Mouse (Mus musculus) lung, postnatal 0 days (tissue): ENCODE results near the gene Nfix. TPM values are rescaled to one million over a fixed set of nuclear protein-coding genes. Genes with fewer than 3 reads are reported as not detected.

Source experiments
- ATAC-seq: fragments of 200-750 bp; cut with Nextera tagmentation; 2 replicates; pipeline ENCODE4 v1.8.0; 2017; ENCODE audit warnings: moderate library complexity
- DNase-seq: peaks from one replicate; pipeline ENCODE4 v3.0.0-alpha.2; 2016; ENCODE audit warnings: low spot score
- H3K27ac ChIP-seq: fragments of 300-500 bp; sonication (generic); 2 replicates; pipeline ENCODE4 v1.5.1; 2014; ENCODE audit warnings: antibody characterized with exemption, mild to moderate bottlenecking, low read length, mixed read lengths
- H3K27me3 ChIP-seq: fragments of 300-500 bp; sonication (generic); replicated peaks from 2 replicates; pipeline ENCODE4 v1.6.1; 2014; ENCODE audit warnings: low read length, mixed read lengths; ENCODE audit not compliant: insufficient read depth
- H3K36me3 ChIP-seq: fragments of 300-500 bp; sonication (generic); 2 replicates; pipeline ENCODE4 v1.6.1; 2014; ENCODE audit warnings: low read length, mixed read lengths; ENCODE audit not compliant: insufficient read depth
- H3K4me1 ChIP-seq: fragments of 300-500 bp; sonication (generic); 2 replicates; pipeline ENCODE4 v1.6.1; 2014; ENCODE audit warnings: antibody characterized with exemption, low read depth, low read length, mixed read lengths; ENCODE audit not compliant: insufficient read depth
- H3K4me2 ChIP-seq: fragments of 300-500 bp; sonication (generic); replicated peaks from 2 replicates; pipeline ENCODE4 v1.6.1; 2014; ENCODE audit warnings: low read depth, mild to moderate bottlenecking, low read length, moderate library complexity, mixed read lengths
- H3K4me3 ChIP-seq: fragments of 300-500 bp; sonication (generic); 2 replicates; pipeline ENCODE4 v1.5.1; 2014; ENCODE audit warnings: low read depth, low read length
- H3K9ac ChIP-seq: fragments of 300-500 bp; sonication (generic); replicated peaks from 2 replicates; pipeline ENCODE4 v1.6.1; 2014; ENCODE audit warnings: low read depth, mild to moderate bottlenecking
- H3K9me3 ChIP-seq: fragments of 300-500 bp; sonication (generic); 2 replicates; pipeline ENCODE4 v1.6.1; 2016; ENCODE audit warnings: low read length, mixed read lengths
- CTCF ChIP-seq: IDR thresholded peaks from 2 replicates; pipeline ENCODE4 v1.5.1; 2016; ENCODE audit warnings: antibody characterized with exemption, mild to moderate bottlenecking
- EP300 ChIP-seq: IDR thresholded peaks from 2 replicates; pipeline ENCODE4 v1.6.1; 2016; ENCODE audit warnings: antibody characterized with exemption, mild to moderate bottlenecking, control low read depth
- WGBS: fragments of 180-500 bp; shearing (Covaris S2); extraction: QIAGEN DNeasy Blood & Tissue Kit; methylation state at CpG from one replicate; pipeline ENCODE4 v1.1.7; 2014; 5-methylcytosine and 5-hydroxymethylcytosine counted together
- polyA plus RNA-seq: library from polyadenylated mRNA; unstranded; fragments of >200 nt; fragmentation: Nextera tagmentation; extraction: Ambion mirVana; gene quantifications from 2 replicates; pipeline ENCODE4 v1.2.1, GENCODE M21; 2015

Gene Nfix
- polyA plus RNA-seq, 1 experiment from 2014 or later = 38.8 TPM

- Histone ChIP-seq H3K36me3 (0 out of 2 replicates have a peak, but pooled peaks cover 13% of the 10 kb centered on the region), H3K27me3 (no peaks in the 10 kb centered on the region), H3K4me3 (peak within 1 kb of the TSS; percentile 33), H3K4me2 (peak within 1 kb of the TSS; percentile 48), H3K4me1 (peaks cover 20% of the 10 kb centered on the region), H3K9me3 (no peaks in the 10 kb centered on the region), H3K27ac (peak within 1 kb of the TSS; percentile 76), H3K9ac (peak within 1 kb of the TSS; percentile 26; the same call in 1 of the 2 replicates)
- peak; percentile 81 for DNase-seq
- ATAC-seq = peak; percentile 69
- TF ChIP-seq CTCF (peak; percentile 58), EP300 (peak; percentile 97)
- 15% methylated on average over 34 of the region's 34 CpGs for WGBS
Observed at GRCm38 (mm10) chr8:84700941-84701911, 98.9 kb downstream of the Nfix start, which contains the start of gene Lyl1. Lyl1 (plus strand) TSS chr8:84701457.

GRCm38 (mm10) chr8:84700526-84700925 lies 99.6 kb downstream of the Nfix start:
- H3K4me1 ChIP-seq = peaks cover 20% of the 10 kb centered on the region
- no peak for TF ChIP-seq CTCF
- no peak for TF ChIP-seq EP300
- no peak overlapping the region for H3K9ac ChIP-seq
- peak overlapping the region; percentile 54 for H3K27ac ChIP-seq
- DNase-seq (no peak), ATAC-seq (no peak)
- H3K36me3 ChIP-seq = 0 out of 2 replicates have a peak, but pooled peaks cover 13% of the 10 kb centered on the region
- no peaks in the 10 kb centered on the region for H3K9me3 ChIP-seq
- H3K4me3 ChIP-seq = no peak overlapping the region
- H3K27me3 ChIP-seq = no peaks in the 10 kb centered on the region
- WGBS = 61% methylated on average over 5 of the region's 5 CpGs
- H3K4me2 ChIP-seq = no peak overlapping the region

DNA sequence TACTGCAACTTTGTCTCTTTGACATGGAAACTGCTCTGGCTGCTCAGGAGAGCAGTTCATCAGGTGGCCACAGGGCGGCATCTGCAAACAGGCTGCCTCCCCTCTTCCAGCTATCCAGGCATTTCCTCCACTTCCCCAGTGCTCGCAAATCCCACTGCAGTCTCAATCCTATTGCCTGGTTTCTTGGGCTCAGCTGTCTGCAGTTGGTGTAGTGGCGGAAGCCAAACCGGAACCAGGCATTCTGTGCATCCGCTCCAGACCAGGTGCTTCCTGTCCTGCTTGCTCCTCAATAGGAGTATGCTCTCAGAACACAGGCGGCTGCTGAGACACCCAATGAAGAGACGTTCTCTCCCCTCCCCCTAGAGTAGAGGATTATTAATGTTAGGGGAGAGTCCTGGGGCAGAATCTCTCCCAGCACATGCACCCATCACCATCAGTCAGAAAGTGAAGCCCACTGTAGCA lies 100.3 kb downstream of the Nfix start:
- peak overlapping the region; percentile 83 for H3K27ac ChIP-seq
- 48% methylated on average over 7 of the region's 7 CpGs for WGBS
- ATAC-seq (peak; percentile 62), DNase-seq (peak; percentile 90)
- 0 out of 2 replicates have a peak, but pooled peaks cover 13% of the 10 kb centered on the region for H3K36me3 ChIP-seq
- no peaks in the 10 kb centered on the region for H3K27me3 ChIP-seq
- TF ChIP-seq EP300 (peak; percentile 97), CTCF (peak; percentile 88)
- no peaks in the 10 kb centered on the region for H3K9me3 ChIP-seq
- H3K4me2 ChIP-seq = peak overlapping the region; percentile 25
- no peak overlapping the region for H3K9ac ChIP-seq
- peaks cover 14% of the 10 kb centered on the region for H3K4me1 ChIP-seq
- H3K4me3 ChIP-seq = no peak overlapping the region

DNA sequence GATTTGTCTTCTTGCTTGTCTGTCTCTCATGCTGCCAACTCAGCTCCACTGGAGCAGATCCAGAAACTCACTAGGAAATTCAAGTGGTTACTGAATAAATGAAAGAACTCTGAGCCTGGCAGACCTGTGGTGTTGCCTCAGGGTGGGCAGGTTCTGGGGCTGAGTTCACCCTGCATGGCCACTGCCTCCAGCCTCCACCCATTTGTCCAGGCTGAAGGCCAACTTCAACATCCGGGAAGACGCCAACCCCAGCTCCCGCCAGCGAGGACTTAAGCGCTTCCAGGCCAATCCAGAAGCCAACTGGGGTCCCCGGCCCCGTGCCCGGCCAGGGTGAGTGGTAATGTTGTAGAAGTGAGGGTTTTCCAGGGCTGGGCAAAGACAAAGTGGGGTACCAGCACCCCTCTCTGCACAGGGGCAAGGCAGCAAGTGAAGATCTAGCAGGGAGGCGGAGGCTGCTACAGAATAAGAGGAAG lies 101.2 kb downstream of the Nfix start:
- ATAC-seq = peak; percentile 53
- Histone ChIP-seq H3K4me1 (peaks cover 11% of the 10 kb centered on the region), H3K4me3 (no peak overlapping the region), H3K9ac (no peak overlapping the region), H3K9me3 (no peaks in the 10 kb centered on the region), H3K27ac (peak overlapping the region; percentile 83), H3K4me2 (peak overlapping the region; percentile 25), H3K36me3 (0 out of 2 replicates have a peak, but pooled peaks cover 13% of the 10 kb centered on the region), H3K27me3 (no peaks in the 10 kb centered on the region)
- TF ChIP-seq CTCF (no peak), EP300 (0 out of 2 replicates have a peak, but pooled peaks have one; percentile 13)
- DNase-seq = peak; percentile 91
- 42% methylated on average over 9 of the region's 9 CpGs for WGBS

DNA sequence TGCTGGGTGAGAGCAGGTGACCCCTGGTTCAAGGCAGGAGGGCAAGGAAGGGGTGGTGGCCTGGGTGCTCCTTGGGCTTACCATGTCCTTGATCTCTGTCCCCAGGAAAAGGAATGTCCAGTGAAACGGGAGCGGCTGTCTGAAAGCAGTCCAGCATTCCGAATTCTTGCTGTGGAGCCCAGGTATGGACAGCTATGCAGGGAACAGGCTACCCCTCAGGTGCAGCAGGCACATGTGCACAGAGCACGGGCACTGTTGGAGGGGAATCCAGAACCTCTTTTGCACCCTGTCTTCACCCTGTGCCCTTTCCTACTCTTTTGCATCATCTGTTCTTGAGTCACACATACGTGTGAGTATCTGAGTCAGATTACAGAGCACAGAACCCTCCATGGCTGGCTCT lies 101.9 kb downstream of the Nfix start:
- TF ChIP-seq EP300 = no peak
- no peak for TF ChIP-seq CTCF
- ATAC-seq (no peak), DNase-seq (no peak)
- Histone ChIP-seq H3K9ac (no peak overlapping the region), H3K4me3 (no peak overlapping the region), H3K9me3 (no peaks in the 10 kb centered on the region), H3K4me2 (no peak overlapping the region), H3K27ac (no peak overlapping the region), H3K36me3 (0 out of 2 replicates have a peak, but pooled peaks cover 13% of the 10 kb centered on the region), H3K4me1 (peaks cover 11% of the 10 kb centered on the region), H3K27me3 (no peaks in the 10 kb centered on the region)
- WGBS = 79% methylated on average over 5 of the region's 5 CpGs
